Mouse (Mus musculus) midbrain, embryonic 15.5 days (tissue): ENCODE measurements around the gene Cntrob. TPM values are rescaled to one million over a fixed set of nuclear protein-coding genes. Genes with fewer than 3 reads are reported as not detected.
A peak's percentile ranks its signal among the peaks of the same experiment; 100 is the strongest.

Experiments
- ATAC-seq: fragments of 200-750 bp; cut with Nextera tagmentation; replicated peaks from 2 replicates; pipeline ENCODE4 v1.8.0; 2017; ENCODE audit warnings: moderate TSS enrichment
- H3K27ac ChIP-seq: fragments of 300-500 bp; sonication (generic); 2 replicates; pipeline ENCODE4 v1.5.1; 2015; ENCODE audit warnings: mild to moderate bottlenecking, inconsistent platforms
- H3K27me3 ChIP-seq: fragments of 300-500 bp; sonication (generic); replicated peaks from 2 replicates; pipeline ENCODE4 v1.6.1; 2015; ENCODE audit warnings: inconsistent platforms
- H3K36me3 ChIP-seq: fragments of 300-500 bp; sonication (generic); replicated peaks from 2 replicates; pipeline ENCODE4 v1.6.1; 2015; ENCODE audit warnings: inconsistent platforms
- H3K4me1 ChIP-seq: fragments of 300-500 bp; sonication (generic); 2 replicates; pipeline ENCODE4 v1.6.1; 2015; ENCODE audit warnings: inconsistent platforms
- H3K4me2 ChIP-seq: fragments of 300-500 bp; sonication (generic); 2 replicates; pipeline ENCODE4 v1.6.1; 2015; ENCODE audit warnings: inconsistent platforms, mild to moderate bottlenecking, moderate library complexity
- H3K4me3 ChIP-seq: fragments of 300-500 bp; sonication (generic); 2 replicates; pipeline ENCODE4 v1.5.1; 2015; ENCODE audit warnings: mild to moderate bottlenecking, inconsistent platforms
- H3K9ac ChIP-seq: fragments of 300-500 bp; sonication (generic); 2 replicates; pipeline ENCODE4 v1.6.1; 2015; ENCODE audit warnings: mild to moderate bottlenecking, inconsistent platforms
- H3K9me3 ChIP-seq: fragments of 300-500 bp; sonication (generic); 2 replicates; pipeline ENCODE4 v1.6.1; 2016; ENCODE audit warnings: inconsistent platforms
- WGBS: fragments of 180-500 bp; shearing (Covaris S2); methylation state at CpG from one replicate; pipeline ENCODE4 v1.1.7; 2015; ENCODE audit warnings: mixed read lengths; 5-methylcytosine and 5-hydroxymethylcytosine counted together
- polyA plus RNA-seq: library from polyadenylated mRNA; unstranded; fragments of >200 nt; fragmentation: Nextera tagmentation; extraction: Ambion mirVana; gene quantifications from 2 replicates; pipeline ENCODE4 v1.2.1, GENCODE M21; 2015

Gene Cntrob
- polyA plus RNA-seq, 1 experiment from 2014 or later: 22.1 TPM

DNA sequence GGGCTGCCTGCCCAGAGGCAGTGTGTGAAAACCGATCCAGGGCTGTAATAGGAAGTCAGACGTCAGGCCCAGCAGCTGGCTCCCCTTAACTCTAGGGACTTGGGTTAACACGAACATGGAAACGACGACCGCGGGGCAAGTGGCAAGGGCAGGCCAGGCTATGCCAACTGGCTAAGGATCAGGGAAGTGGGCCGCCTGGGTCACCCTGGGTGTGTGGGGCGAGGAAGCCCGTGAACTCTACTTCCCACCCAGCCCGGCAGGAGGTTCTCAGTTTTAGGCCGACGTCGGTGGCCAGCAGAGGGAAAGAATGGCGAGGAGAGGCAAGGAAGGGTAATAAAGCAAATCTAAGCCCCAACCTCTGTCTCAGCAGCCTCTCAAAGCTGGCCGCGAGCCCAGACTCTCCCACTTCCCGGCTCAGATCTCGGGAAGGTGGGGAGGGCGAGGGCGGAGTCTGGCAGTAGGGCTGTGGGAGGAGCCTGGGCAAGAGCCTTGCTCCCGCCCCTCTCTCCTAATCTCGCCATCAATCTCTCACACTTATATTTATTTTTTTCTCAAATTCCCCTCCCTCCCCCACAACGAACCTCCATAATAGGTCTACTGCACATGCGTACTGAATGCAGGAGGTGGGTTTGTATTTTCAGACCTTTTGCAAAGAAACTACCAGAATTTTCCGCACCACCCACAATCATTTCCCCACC lies 42.7 kb upstream of the Cntrob start:
- Histone ChIP-seq H3K4me3 (peak overlapping the region; percentile 91), H3K27ac (peak overlapping the region; percentile 100), H3K9me3 (no peaks in the 10 kb centered on the region), H3K27me3 (no peaks in the 10 kb centered on the region), H3K9ac (peak overlapping the region; percentile 100), H3K4me1 (peaks cover 49% of the 10 kb centered on the region), H3K36me3 (peaks cover 23% of the 10 kb centered on the region), H3K4me2 (peak overlapping the region; percentile 93)
- ATAC-seq: peak; percentile 87
- WGBS: under 1% methylated on average over 26 of the region's 26 CpGs

DNA sequence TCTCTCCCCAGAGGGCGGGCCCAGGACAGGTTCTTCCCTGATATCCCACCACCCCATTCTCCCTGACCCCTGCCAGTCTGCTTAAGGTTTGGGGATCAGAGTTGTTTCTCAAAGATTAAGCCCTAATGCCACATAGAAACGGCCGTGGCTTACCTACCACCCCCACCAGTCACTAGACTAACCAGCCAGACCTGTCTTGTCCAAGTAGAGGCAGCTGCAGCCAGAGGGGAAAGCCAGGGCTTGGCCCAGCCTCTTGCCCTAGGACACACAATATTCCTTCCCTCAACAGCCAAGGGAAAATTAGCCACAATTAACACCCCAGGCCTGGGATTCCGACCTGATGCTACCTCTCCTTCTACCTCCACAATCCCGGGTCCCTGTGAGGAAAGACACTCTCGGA lies 42.1 kb upstream of the Cntrob start:
- peak overlapping the region; percentile 100 for H3K9ac ChIP-seq
- H3K9me3 ChIP-seq: no peaks in the 10 kb centered on the region
- peaks cover 29% of the 10 kb centered on the region for H3K36me3 ChIP-seq
- H3K4me1 ChIP-seq: peaks cover 43% of the 10 kb centered on the region
- peak overlapping the region; percentile 100 for H3K27ac ChIP-seq
- H3K4me3 ChIP-seq: peak overlapping the region; percentile 91
- peak; percentile 3; the same call in 1 of the 2 replicates for ATAC-seq
- H3K27me3 ChIP-seq: no peaks in the 10 kb centered on the region
- 18% methylated on average over 6 of the region's 6 CpGs for WGBS
- peak overlapping the region; percentile 93 for H3K4me2 ChIP-seq

DNA sequence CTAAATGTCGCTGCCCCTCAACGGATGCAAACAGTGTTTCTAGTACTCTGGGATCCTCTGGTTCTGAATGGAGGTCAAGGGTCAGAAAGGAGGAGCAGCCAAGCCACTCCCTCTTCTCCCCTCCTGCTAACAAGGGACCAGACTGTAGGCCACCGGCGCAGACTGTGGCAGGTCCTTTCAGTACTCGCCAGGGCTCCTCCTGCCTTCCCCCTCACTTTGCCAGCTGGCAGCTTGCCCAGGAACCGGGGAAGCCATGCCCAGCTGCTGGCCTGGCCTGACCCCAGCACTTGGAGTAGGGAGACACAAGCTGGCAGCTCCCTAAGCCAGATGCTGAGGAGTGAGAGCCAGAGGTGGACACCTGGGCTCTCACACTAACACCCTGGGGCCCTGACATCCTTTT lies 41.3 kb upstream of the Cntrob start:
- Histone ChIP-seq H3K27ac (peak overlapping the region; percentile 100), H3K4me2 (peak overlapping the region; percentile 93), H3K9me3 (no peaks in the 10 kb centered on the region), H3K4me3 (peak overlapping the region; percentile 91), H3K4me1 (peaks cover 39% of the 10 kb centered on the region), H3K36me3 (peaks cover 37% of the 10 kb centered on the region), H3K9ac (peak overlapping the region; percentile 100; the same call in 1 of the 2 replicates), H3K27me3 (no peaks in the 10 kb centered on the region)
- ATAC-seq: peak; percentile 40
- WGBS: 4% methylated on average over 6 of the region's 6 CpGs

DNA sequence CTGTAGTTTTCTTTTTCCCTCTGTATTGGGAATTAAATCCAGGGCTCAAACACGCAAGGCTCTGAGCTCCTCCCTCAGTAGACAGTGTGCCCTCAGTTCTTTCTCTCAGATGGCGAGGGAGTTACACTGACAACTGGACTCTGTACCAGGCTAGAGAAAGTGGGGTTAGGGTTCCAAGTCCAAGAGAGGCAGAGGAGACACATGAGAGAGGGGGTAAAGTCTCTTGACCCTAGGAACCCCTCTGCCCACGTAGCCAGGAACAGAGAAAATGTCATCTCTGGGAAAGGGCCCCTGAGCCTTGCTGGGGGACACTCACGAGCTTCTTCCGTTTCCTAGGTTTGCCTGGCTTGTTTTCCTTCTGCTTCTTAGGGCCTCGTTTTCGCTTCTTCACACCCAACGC lies 40.8 kb upstream of the Cntrob start:
- Histone ChIP-seq H3K36me3 (peaks cover 42% of the 10 kb centered on the region), H3K27ac (peak overlapping the region; percentile 100; the same call in 1 of the 2 replicates), H3K4me3 (no peak overlapping the region), H3K9ac (no peak overlapping the region), H3K9me3 (no peaks in the 10 kb centered on the region), H3K27me3 (no peaks in the 10 kb centered on the region), H3K4me1 (peaks cover 36% of the 10 kb centered on the region), H3K4me2 (peak overlapping the region; percentile 93; the same call in 1 of the 2 replicates)
- no peak for ATAC-seq
- 57% methylated on average over 8 of the region's 8 CpGs for WGBS

DNA sequence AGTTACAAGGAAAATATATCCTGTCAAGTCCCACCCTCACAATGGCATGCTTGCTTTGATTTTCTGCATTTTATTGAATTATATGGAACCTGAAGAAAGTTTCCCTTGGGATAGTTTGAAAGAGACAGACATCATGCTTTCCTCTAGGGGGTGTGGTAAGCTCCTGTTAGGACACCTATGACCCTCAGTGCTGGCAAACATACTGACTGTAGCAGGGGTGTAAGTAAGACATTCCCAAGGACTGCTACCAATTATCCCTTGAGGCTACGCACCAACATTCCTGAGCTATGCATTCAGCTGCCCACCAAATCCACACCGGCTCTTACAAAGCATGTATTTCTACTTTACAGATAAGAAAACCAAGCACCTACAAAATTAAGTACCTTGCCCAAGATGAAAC lies 38.9 kb upstream of the Cntrob start:
- Histone ChIP-seq H3K4me3 (no peak overlapping the region), H3K4me2 (no peak overlapping the region), H3K9ac (no peak overlapping the region), H3K27ac (no peak overlapping the region), H3K9me3 (no peaks in the 10 kb centered on the region), H3K36me3 (peaks cover 58% of the 10 kb centered on the region), H3K27me3 (no peaks in the 10 kb centered on the region), H3K4me1 (peaks cover 29% of the 10 kb centered on the region)
- 85% methylated on average over 2 of the region's 2 CpGs for WGBS
- ATAC-seq: no peak

DNA sequence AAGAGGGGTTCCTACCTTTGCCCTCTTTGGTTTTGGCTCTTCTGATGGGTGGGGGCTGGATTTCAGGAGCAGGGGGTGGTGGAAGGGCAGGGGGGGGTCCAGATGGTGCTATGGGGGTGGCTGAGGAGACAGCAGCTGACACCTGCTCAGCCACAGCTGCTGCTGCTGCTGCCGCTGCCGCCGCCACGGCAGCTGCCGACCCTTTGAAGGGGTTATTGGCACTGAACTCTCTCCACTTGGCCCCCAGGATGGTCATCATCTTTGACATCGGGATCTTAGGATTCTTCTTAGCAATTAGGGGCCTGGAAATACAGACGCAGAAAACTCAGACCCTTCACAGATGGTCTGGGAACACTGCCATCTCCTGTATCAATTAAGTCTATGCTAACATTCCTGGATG lies 38.4 kb upstream of the Cntrob start:
- peaks cover 62% of the 10 kb centered on the region for H3K36me3 ChIP-seq
- H3K4me1 ChIP-seq: peaks cover 25% of the 10 kb centered on the region
- ATAC-seq: no peak
- H3K4me3 ChIP-seq: no peak overlapping the region
- H3K27ac ChIP-seq: no peak overlapping the region
- WGBS: 62% methylated on average over 7 of the region's 7 CpGs
- no peaks in the 10 kb centered on the region for H3K27me3 ChIP-seq
- no peak overlapping the region for H3K4me2 ChIP-seq
- no peaks in the 10 kb centered on the region for H3K9me3 ChIP-seq
- H3K9ac ChIP-seq: no peak overlapping the region

DNA sequence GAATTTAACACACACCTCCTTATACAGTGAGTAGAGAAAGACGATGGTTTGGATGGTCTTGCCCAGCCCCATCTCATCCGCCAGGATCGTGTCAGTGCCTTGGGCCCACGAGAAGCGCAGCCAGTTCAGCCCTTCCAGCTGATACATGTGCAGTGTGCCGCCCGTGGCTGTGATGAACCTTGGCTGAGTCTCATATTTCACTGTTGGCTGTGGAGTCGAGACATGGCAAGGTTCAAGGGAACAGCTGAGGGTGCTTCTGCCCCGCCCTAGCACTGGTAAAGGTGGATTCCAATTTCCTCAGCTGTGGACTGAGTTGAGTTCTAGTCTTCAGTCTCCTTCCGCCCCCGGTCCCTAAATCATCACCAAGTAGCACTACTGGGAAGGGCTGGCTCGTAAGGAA lies 34.1 kb upstream of the Cntrob start:
- Histone ChIP-seq H3K27me3 (no peaks in the 10 kb centered on the region), H3K9me3 (no peaks in the 10 kb centered on the region), H3K9ac (no peak overlapping the region), H3K27ac (no peak overlapping the region), H3K4me2 (no peak overlapping the region), H3K4me3 (no peak overlapping the region), H3K36me3 (peaks cover 93% of the 10 kb centered on the region), H3K4me1 (no peaks in the 10 kb centered on the region)
- WGBS: 95% methylated on average over 12 of the region's 12 CpGs
- no peak for ATAC-seq

DNA sequence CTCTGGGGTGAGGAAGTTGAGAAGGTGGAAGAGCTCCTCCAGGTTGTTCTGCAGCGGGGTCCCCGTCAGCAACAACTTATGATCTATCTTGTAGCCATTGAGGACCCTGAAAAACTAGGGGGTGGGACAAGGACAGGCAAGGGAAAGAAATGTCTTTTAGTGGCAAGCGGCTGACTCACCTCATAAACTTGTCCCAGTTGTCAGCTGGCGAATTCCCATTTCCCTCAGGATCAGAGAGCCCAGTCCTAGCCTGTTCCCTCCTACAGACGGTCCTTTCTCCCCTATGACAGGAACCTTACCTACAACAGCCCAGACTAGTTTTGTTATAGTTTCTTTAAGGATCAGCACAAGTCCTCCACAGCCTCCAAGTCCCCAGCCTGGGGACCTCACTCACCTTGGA lies 33.0 kb upstream of the Cntrob start:
- Histone ChIP-seq H3K4me1 (no peaks in the 10 kb centered on the region), H3K27me3 (no peaks in the 10 kb centered on the region), H3K27ac (no peak overlapping the region), H3K9me3 (no peaks in the 10 kb centered on the region), H3K4me2 (no peak overlapping the region), H3K9ac (no peak overlapping the region), H3K36me3 (peaks cover 90% of the 10 kb centered on the region), H3K4me3 (no peak overlapping the region)
- no peak for ATAC-seq
- WGBS: 97% methylated on average over 5 of the region's 5 CpGs

DNA sequence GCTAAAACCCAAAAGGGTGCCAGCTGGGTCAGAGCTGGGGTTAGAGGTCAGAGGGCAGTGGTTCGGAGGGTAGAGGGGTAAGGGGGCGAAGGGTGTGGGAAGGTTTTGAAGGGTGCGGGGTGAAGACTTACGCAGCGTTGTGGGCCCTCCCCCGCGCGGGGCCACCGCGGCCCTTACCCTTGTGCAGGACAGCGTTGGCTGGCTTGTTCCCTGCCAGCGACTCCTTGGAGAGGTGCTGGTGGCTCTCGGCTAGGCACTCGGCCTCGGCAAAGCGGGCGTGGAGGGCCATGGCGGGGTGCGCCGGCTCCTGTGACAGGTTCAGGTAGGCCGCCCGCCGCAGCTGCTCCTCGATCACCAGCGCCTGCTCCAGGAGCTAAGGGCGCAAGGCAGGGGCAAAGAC lies 22.9 kb upstream of the Cntrob start:
- H3K36me3 ChIP-seq: peaks cover 70% of the 10 kb centered on the region
- H3K27ac ChIP-seq: no peak overlapping the region
- H3K9ac ChIP-seq: no peak overlapping the region
- no peak overlapping the region for H3K4me2 ChIP-seq
- WGBS: 89% methylated on average over 26 of the region's 26 CpGs
- no peak for ATAC-seq
- peaks cover 9% of the 10 kb centered on the region for H3K4me1 ChIP-seq
- H3K4me3 ChIP-seq: no peak overlapping the region
- H3K9me3 ChIP-seq: no peaks in the 10 kb centered on the region
- H3K27me3 ChIP-seq: no peaks in the 10 kb centered on the region

DNA sequence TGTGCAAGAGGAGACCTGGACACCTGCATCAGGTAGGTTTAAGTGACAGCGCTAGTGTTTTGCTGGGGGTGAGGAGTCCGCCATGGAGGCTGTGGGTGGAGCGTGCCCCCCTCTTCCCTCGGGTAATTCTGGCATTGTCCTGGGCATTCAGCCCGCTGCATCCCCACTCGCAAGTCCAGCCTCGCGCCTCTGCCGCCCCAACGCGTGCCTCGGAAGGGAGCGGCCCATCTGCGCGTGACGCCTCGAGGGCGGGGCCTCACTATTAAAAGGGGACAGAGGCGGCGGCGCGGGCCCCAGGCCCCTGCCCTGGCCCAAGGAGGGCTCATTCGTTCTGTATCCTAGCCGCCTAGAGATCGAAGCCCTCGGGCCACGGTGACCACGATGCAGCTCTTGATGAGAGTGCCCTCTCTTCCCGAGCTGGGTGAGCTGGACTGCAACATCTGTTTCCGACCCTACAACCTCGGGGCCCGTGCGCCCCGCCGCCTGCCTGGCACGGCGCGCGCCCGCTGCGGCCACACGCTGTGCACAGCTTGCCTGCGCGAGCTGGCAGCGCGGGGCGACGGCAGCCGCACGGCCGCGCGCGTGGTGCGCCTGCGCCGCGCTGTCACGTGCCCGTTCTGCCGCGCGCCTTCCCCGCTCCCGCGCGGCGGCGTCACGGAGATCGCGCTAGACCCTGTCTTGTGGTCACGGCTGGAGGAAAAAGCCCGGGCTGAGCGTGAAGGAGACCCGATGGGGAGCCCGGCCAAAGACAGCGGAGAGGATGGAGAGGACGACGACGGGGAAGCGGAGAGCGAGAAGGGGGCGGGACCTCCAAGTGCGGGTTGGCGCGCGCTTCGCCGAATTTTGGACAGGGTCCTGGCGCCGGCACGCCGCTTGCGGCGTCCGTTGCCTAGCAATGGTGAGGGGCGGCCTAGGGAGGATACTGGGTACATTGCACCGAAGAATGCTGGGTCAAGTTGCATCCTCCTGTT lies 16.9 kb upstream of the Cntrob start, which contains the start of gene Rnf227:
Gene Rnf227 (plus strand): TSS at position 301 of the 971 bp plus-strand sequence.
- Histone ChIP-seq H3K27me3 (no peaks in the 10 kb centered on the region; the same call in 1 of the 2 replicates), H3K4me3 (peak within 1 kb of the TSS; percentile 71), H3K4me1 (peaks cover 22% of the 10 kb centered on the region), H3K4me2 (peak within 1 kb of the TSS; percentile 87), H3K9me3 (0 out of 2 replicates have a peak, but pooled peaks cover 2% of the 10 kb centered on the region), H3K36me3 (peaks cover 21% of the 10 kb centered on the region; the same call in 1 of the 2 replicates), H3K9ac (peak within 1 kb of the TSS; percentile 78), H3K27ac (peak within 1 kb of the TSS; percentile 96)
- 1% methylated on average over 99 of the region's 99 CpGs for WGBS
- ATAC-seq: peak; percentile 91

DNA sequence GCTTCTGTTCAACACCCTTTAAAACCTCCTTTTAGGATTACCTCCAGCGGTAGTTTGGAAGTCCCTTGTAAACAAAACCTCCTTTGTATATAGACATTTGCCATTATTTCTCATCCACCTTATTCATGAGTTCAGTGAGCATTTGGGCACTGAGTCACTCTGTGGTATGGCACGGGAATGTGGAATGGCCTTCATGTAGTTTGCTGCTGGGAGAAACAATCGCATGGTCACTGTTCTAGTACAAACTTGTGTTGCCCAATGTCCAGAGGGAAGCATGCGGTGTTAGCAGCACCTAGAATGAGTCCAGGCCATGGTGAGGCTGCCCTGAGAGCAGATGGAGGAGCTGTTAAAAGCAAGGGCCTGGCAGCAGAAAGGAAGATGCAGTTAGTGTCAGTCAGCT lies 11.2 kb upstream of the Cntrob start:
- no peak for ATAC-seq
- H3K36me3 ChIP-seq: no peaks in the 10 kb centered on the region
- H3K4me1 ChIP-seq: peaks cover 21% of the 10 kb centered on the region
- WGBS: 70% methylated on average over 4 of the region's 4 CpGs
- H3K4me3 ChIP-seq: no peak overlapping the region
- no peak overlapping the region for H3K9ac ChIP-seq
- H3K27me3 ChIP-seq: no peaks in the 10 kb centered on the region; the same call in 1 of the 2 replicates
- no peak overlapping the region for H3K4me2 ChIP-seq
- H3K27ac ChIP-seq: no peak overlapping the region
- 0 out of 2 replicates have a peak, but pooled peaks cover 2% of the 10 kb centered on the region for H3K9me3 ChIP-seq

DNA sequence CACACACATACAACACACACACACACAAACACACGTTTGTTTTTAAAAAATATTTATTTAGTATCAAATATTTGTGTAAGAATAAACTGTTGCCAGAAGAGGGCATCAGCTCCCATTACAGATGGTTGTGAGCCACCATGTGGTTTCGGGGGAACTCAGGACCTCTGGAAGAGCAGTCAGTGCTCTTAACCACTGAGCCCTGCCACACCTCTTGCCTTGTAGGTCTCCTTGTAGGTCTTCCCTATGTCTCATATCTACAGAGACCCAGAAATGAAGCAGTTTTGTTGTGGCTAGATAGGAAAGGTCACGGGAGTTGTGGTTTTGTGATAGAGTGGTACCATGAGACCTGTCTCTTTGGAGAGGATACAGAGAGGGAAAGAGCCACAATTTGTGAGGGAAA lies 10.3 kb upstream of the Cntrob start:
- peaks cover 18% of the 10 kb centered on the region for H3K4me1 ChIP-seq
- no peak overlapping the region for H3K9ac ChIP-seq
- no peak overlapping the region for H3K4me2 ChIP-seq
- H3K9me3 ChIP-seq: 0 out of 2 replicates have a peak, but pooled peaks cover 2% of the 10 kb centered on the region
- 68% methylated on average over 3 of the region's 3 CpGs for WGBS
- ATAC-seq: no peak
- no peak overlapping the region for H3K27ac ChIP-seq
- H3K36me3 ChIP-seq: no peaks in the 10 kb centered on the region
- no peak overlapping the region for H3K4me3 ChIP-seq
- H3K27me3 ChIP-seq: no peaks in the 10 kb centered on the region; the same call in 1 of the 2 replicates
